Mouse (Mus musculus) forebrain, embryonic 15.5 days (tissue): Measurements from ENCODE around the gene Cdca4. TPM values are rescaled to one million over a fixed set of nuclear protein-coding genes. Genes with fewer than 3 reads are reported as not detected.
A peak's percentile ranks its signal among the peaks of the same experiment; 100 is the strongest.

Experiments
- ATAC-seq: fragments of 200-750 bp; cut with Nextera tagmentation; replicated peaks from 2 replicates; pipeline ENCODE4 v1.8.0; 2017; ENCODE audit warnings: mild to moderate bottlenecking, moderate TSS enrichment, moderate library complexity
- H3K27ac ChIP-seq: fragments of 300-500 bp; sonication (generic); replicated peaks from 2 replicates; pipeline ENCODE4 v1.5.1; 2015; ENCODE audit warnings: mild to moderate bottlenecking, inconsistent platforms
- H3K27me3 ChIP-seq: fragments of 300-500 bp; sonication (generic); 2 replicates; pipeline ENCODE4 v1.6.1; 2015; ENCODE audit warnings: inconsistent platforms
- H3K36me3 ChIP-seq: fragments of 300-500 bp; sonication (generic); 2 replicates; pipeline ENCODE4 v1.6.1; 2015; ENCODE audit warnings: mild to moderate bottlenecking, inconsistent platforms
- H3K4me1 ChIP-seq: fragments of 300-500 bp; sonication (generic); 2 replicates; pipeline ENCODE4 v1.6.1; 2015; ENCODE audit warnings: inconsistent platforms
- H3K4me2 ChIP-seq: fragments of 300-500 bp; sonication (generic); replicated peaks from 2 replicates; pipeline ENCODE4 v1.6.1; 2015; ENCODE audit warnings: mild to moderate bottlenecking, inconsistent platforms
- H3K4me3 ChIP-seq: fragments of 300-500 bp; sonication (generic); 2 replicates; pipeline ENCODE4 v1.5.1; 2015; ENCODE audit warnings: mild to moderate bottlenecking, inconsistent platforms
- H3K9ac ChIP-seq: fragments of 300-500 bp; sonication (generic); replicated peaks from 2 replicates; pipeline ENCODE4 v1.6.1; 2015; ENCODE audit warnings: mild to moderate bottlenecking, inconsistent platforms
- H3K9me3 ChIP-seq: fragments of 300-500 bp; sonication (generic); 2 replicates; pipeline ENCODE4 v1.6.1; 2016; ENCODE audit warnings: inconsistent platforms
- WGBS: fragments of 180-500 bp; shearing (Covaris S2); methylation state at CpG from one replicate; pipeline ENCODE4 v1.1.7; 2015; ENCODE audit warnings: mixed read lengths; 5-methylcytosine and 5-hydroxymethylcytosine counted together
- polyA plus RNA-seq: library from polyadenylated mRNA; unstranded; fragments of >200 nt; fragmentation: Nextera tagmentation; extraction: Ambion mirVana; gene quantifications from 2 replicates; pipeline ENCODE4 v1.2.1, GENCODE M21; 2015

Gene Cdca4
- polyA plus RNA-seq, 1 experiment from 2014 or later: 82.0 TPM

DNA sequence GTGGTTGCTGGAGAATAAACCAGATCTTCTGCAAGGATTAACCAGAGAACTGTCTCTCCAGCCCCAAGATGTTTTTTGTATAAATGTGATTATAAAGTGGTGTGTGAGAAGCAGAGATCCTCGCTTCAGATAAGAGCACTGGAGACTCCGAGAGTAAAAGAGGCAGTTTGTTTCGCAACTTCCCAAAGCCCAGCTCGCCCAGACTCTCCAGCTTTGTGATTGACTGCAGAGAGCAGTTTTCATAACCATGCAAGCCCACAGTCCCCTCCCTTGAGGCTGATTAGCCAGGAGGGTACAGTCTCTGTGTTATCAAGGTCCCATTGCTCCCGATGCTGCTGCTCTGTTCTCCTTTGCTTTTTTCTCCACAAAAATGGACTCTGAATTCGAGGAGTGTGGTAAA, 4.3 kb upstream of the Cdca4 start:
- no peak overlapping the region for H3K4me3 ChIP-seq
- no peaks in the 10 kb centered on the region for H3K27me3 ChIP-seq
- ATAC-seq: no peak
- H3K4me2 ChIP-seq: no peak overlapping the region
- peaks cover 15% of the 10 kb centered on the region for H3K4me1 ChIP-seq
- H3K9me3 ChIP-seq: no peaks in the 10 kb centered on the region
- peaks cover 3% of the 10 kb centered on the region for H3K36me3 ChIP-seq
- H3K9ac ChIP-seq: no peak overlapping the region
- no peak overlapping the region for H3K27ac ChIP-seq
- 91% methylated on average over 6 of the region's 6 CpGs for WGBS

- WGBS: 95% methylated on average over 5 of the region's 5 CpGs
- Histone ChIP-seq H3K9me3 (no peaks in the 10 kb centered on the region), H3K4me2 (no peak overlapping the region), H3K36me3 (peaks cover 6% of the 10 kb centered on the region), H3K9ac (no peak overlapping the region), H3K4me1 (peaks cover 26% of the 10 kb centered on the region), H3K4me3 (no peak overlapping the region), H3K27me3 (no peaks in the 10 kb centered on the region), H3K27ac (no peak overlapping the region)
- no peak for ATAC-seq
Observed at GRCm38 (mm10) chr12:112832411-112832810, 3.2 kb upstream of the Cdca4 start.

GRCm38 (mm10) chr12:112830570-112830969, 1.3 kb upstream of the Cdca4 start:
- H3K36me3 ChIP-seq: peaks cover 10% of the 10 kb centered on the region
- no peak for ATAC-seq
- no peak overlapping the region for H3K27ac ChIP-seq
- peak overlapping the region; percentile 95 for H3K4me3 ChIP-seq
- no peaks in the 10 kb centered on the region for H3K9me3 ChIP-seq
- no peaks in the 10 kb centered on the region for H3K27me3 ChIP-seq
- peak overlapping the region; percentile 52 for H3K4me2 ChIP-seq
- H3K4me1 ChIP-seq: peaks cover 44% of the 10 kb centered on the region
- peak overlapping the region; percentile 80 for H3K9ac ChIP-seq
- 88% methylated on average over 3 of the region's 3 CpGs for WGBS

DNA sequence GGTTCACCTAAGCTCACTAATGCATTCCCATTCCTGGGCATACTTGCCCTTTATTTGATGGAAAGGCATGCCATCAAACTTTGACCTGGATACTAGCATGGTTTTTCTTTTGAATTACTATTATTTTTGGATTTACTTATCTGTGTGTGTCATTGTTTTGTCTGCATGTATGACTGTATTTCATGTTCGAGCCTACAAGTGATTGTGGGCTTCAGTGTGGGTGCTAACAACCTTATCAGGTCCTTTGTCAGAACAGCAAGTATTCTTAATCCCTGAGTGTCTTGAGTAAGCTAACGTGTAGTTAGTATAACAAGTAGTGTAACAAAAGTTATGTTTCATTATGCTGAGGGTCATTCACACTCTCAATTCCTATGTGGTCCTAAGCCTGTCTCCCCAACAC, 918 bp upstream of the Cdca4 start:
- WGBS: 24% methylated on average over 2 of the region's 2 CpGs
- peaks cover 10% of the 10 kb centered on the region for H3K36me3 ChIP-seq
- H3K27ac ChIP-seq: peak overlapping the region; percentile 80
- peak overlapping the region; percentile 52 for H3K4me2 ChIP-seq
- peaks cover 46% of the 10 kb centered on the region for H3K4me1 ChIP-seq
- H3K9me3 ChIP-seq: no peaks in the 10 kb centered on the region
- H3K4me3 ChIP-seq: peak overlapping the region; percentile 95
- H3K9ac ChIP-seq: peak overlapping the region; percentile 80
- no peaks in the 10 kb centered on the region for H3K27me3 ChIP-seq
- ATAC-seq: no peak

- WGBS: under 1% methylated on average over 40 of the region's 51 CpGs
- Histone ChIP-seq H3K4me2 (peak overlapping the region; percentile 89), H3K27ac (peak overlapping the region; percentile 95), H3K36me3 (peaks cover 13% of the 10 kb centered on the region), H3K27me3 (no peaks in the 10 kb centered on the region), H3K4me3 (peak overlapping the region; percentile 95), H3K9me3 (no peaks in the 10 kb centered on the region), H3K4me1 (peaks cover 47% of the 10 kb centered on the region), H3K9ac (peak overlapping the region; percentile 92)
- ATAC-seq: peak; percentile 84
Observed at GRCm38 (mm10) chr12:112828501-112829243, 551 bp downstream of the Cdca4 start.

DNA sequence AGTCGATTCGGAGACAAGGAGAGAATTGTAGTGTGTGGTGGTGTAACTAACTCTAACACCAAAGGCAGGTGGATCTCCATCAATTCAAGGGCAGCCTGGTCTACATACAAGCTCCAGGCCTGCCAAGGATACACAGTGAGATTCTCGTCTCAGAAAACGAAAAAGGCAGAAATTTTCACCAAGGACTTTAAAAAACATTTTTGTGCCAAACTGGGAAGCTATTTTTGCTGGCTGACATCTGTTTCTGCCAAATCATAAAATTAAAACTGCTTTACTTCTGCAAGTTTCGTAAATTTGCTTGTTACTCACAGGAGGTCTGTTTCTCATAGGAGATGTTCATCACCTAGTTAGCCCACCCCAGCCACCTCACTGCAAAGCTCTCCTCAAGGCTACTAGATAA, 3.3 kb downstream of the Cdca4 start:
- Histone ChIP-seq H3K9me3 (no peaks in the 10 kb centered on the region), H3K4me1 (peaks cover 47% of the 10 kb centered on the region), H3K27ac (no peak overlapping the region), H3K9ac (no peak overlapping the region), H3K36me3 (peaks cover 23% of the 10 kb centered on the region; the same call in 1 of the 2 replicates), H3K27me3 (no peaks in the 10 kb centered on the region), H3K4me3 (no peak overlapping the region), H3K4me2 (no peak overlapping the region)
- no peak for ATAC-seq
- 85% methylated on average over 5 of the region's 5 CpGs for WGBS

- H3K9ac ChIP-seq: no peak overlapping the region
- H3K4me3 ChIP-seq: no peak overlapping the region
- no peak for ATAC-seq
- H3K9me3 ChIP-seq: no peaks in the 10 kb centered on the region
- peaks cover 38% of the 10 kb centered on the region for H3K4me1 ChIP-seq
- H3K4me2 ChIP-seq: no peak overlapping the region
- WGBS: 81% methylated on average over 4 of the region's 4 CpGs
- H3K27me3 ChIP-seq: no peaks in the 10 kb centered on the region
- H3K36me3 ChIP-seq: peaks cover 49% of the 10 kb centered on the region
- H3K27ac ChIP-seq: 0 out of 2 replicates have a peak overlapping the region, but pooled peaks have one; percentile 20
Observed at GRCm38 (mm10) chr12:112823221-112823620, 6.0 kb downstream of the Cdca4 start.

- Histone ChIP-seq H3K36me3 (peaks cover 53% of the 10 kb centered on the region), H3K4me2 (no peak overlapping the region), H3K27me3 (no peaks in the 10 kb centered on the region), H3K4me1 (peaks cover 33% of the 10 kb centered on the region), H3K27ac (no peak overlapping the region), H3K9me3 (no peaks in the 10 kb centered on the region), H3K4me3 (no peak overlapping the region), H3K9ac (no peak overlapping the region)
- ATAC-seq: no peak
- WGBS: 87% methylated on average over 2 of the region's 2 CpGs
Observed at GRCm38 (mm10) chr12:112822676-112823075, 6.5 kb downstream of the Cdca4 start.

- H3K4me2 ChIP-seq: no peak overlapping the region
- H3K9me3 ChIP-seq: no peaks in the 10 kb centered on the region
- no peak overlapping the region for H3K9ac ChIP-seq
- H3K4me3 ChIP-seq: no peak overlapping the region
- WGBS: 86% methylated on average over 4 of the region's 4 CpGs
- H3K4me1 ChIP-seq: peaks cover 26% of the 10 kb centered on the region
- H3K27ac ChIP-seq: no peak overlapping the region
- H3K36me3 ChIP-seq: peaks cover 51% of the 10 kb centered on the region
- H3K27me3 ChIP-seq: no peaks in the 10 kb centered on the region
- ATAC-seq: no peak
Observed at GRCm38 (mm10) chr12:112821974-112822373, 7.2 kb downstream of the Cdca4 start.

DNA sequence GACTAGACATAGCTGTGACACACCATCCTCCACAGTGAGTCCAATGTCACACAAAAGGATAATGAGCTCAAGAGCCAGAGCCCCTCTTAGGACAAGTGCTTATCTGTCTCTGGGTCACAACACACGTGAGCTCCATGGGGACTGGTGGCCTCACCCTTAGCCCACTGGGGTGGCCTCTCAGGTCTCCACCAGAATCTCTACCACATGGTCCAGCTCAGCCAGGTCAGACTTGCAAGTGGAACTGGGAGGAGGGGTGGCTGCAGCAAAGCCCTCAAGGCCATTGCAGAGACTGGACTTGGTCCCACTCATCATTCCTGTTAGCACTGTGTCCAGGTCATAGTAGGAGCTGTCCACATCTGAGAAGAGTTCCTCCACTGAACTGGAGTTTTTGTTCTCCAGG, 8.0 kb downstream of the Cdca4 start:
- 55% methylated on average over 1 of the region's 1 CpGs for WGBS
- Histone ChIP-seq H3K4me3 (no peak overlapping the region), H3K36me3 (peaks cover 49% of the 10 kb centered on the region), H3K4me1 (peaks cover 18% of the 10 kb centered on the region), H3K9ac (no peak overlapping the region), H3K4me2 (no peak overlapping the region), H3K9me3 (no peaks in the 10 kb centered on the region), H3K27ac (no peak overlapping the region), H3K27me3 (no peaks in the 10 kb centered on the region)
- ATAC-seq: no peak

GRCm38 (mm10) chr12:112820401-112820999, 8.7 kb downstream of the Cdca4 start:
- 78% methylated on average over 12 of the region's 12 CpGs for WGBS
- peaks cover 11% of the 10 kb centered on the region; the same call in 1 of the 2 replicates for H3K4me1 ChIP-seq
- H3K9ac ChIP-seq: no peak overlapping the region
- H3K4me2 ChIP-seq: no peak overlapping the region
- no peak overlapping the region for H3K27ac ChIP-seq
- no peak for ATAC-seq
- no peaks in the 10 kb centered on the region for H3K27me3 ChIP-seq
- peaks cover 49% of the 10 kb centered on the region for H3K36me3 ChIP-seq
- no peak overlapping the region for H3K4me3 ChIP-seq
- H3K9me3 ChIP-seq: no peaks in the 10 kb centered on the region

DNA sequence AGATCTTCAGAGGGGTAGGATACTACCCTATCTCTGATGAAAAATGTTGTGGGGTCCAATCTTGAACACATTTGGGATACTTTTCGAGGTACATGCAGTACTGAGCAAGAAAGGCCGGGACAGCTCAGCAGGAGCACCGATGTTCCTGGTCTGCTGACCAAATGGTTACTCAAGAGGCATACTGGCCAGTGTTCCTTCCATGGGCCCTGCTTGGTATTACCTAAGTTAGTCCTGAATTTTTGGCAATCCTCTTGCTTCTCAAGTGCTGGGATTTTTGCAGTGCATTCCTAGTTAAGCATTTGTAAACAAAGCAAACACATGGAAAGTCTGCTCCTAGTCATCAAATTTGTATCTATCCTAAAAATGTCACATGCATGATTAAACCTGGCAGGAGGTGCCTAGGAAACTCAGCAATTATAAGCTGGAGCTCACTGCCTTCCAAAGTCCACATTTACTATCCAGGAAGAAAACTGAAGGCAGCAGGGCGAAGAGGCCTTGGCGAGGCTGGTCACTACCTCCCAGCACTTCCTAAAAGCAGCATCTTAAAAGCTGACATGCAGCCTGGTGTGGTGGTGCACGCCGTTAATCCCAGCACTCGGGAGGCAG, 10.1 kb downstream of the Cdca4 start:
- peaks cover 47% of the 10 kb centered on the region for H3K36me3 ChIP-seq

More for the DNA sequence above, 10.1 kb downstream of the Cdca4 start:
- no peak overlapping the region for H3K27ac ChIP-seq
- peaks cover 8% of the 10 kb centered on the region; the same call in 1 of the 2 replicates for H3K4me1 ChIP-seq
- WGBS: 94% methylated on average over 8 of the region's 8 CpGs
- H3K9me3 ChIP-seq: no peaks in the 10 kb centered on the region
- no peaks in the 10 kb centered on the region for H3K27me3 ChIP-seq
- no peak for ATAC-seq
- no peak overlapping the region for H3K9ac ChIP-seq
- no peak overlapping the region for H3K4me2 ChIP-seq
- H3K4me3 ChIP-seq: no peak overlapping the region
